Mouse (Mus musculus) lung, embryonic 14.5 days (tissue): ENCODE results near the gene C2cd2. TPM values are rescaled to one million over a fixed set of nuclear protein-coding genes. Genes with fewer than 3 reads are reported as not detected.
A peak's percentile ranks its signal among the peaks of the same experiment; 100 is the strongest.

Experiments used
- ATAC-seq: fragments of 200-750 bp; cut with Nextera tagmentation; 2 replicates; pipeline ENCODE4 v1.8.0; 2017; ENCODE audit warnings: mild to moderate bottlenecking, moderate TSS enrichment, moderate library complexity; ENCODE audit not compliant: insufficient read depth
- DNase-seq: peaks from one replicate; pipeline ENCODE4 v3.0.0-alpha.2; 2015
- H3K27ac ChIP-seq: fragments of 300-500 bp; sonication (generic); 2 replicates; pipeline ENCODE4 v1.5.1; 2014; ENCODE audit warnings: low read depth, mild to moderate bottlenecking, moderate library complexity
- H3K27me3 ChIP-seq: fragments of 300-500 bp; sonication (generic); 2 replicates; pipeline ENCODE4 v1.6.1; 2014; ENCODE audit warnings: low read length, control low read depth; ENCODE audit not compliant: insufficient read depth
- H3K36me3 ChIP-seq: fragments of 300-500 bp; sonication (generic); 2 replicates; pipeline ENCODE4 v1.6.1; 2014; ENCODE audit warnings: control low read depth; ENCODE audit not compliant: insufficient read depth
- H3K4me1 ChIP-seq: fragments of 300-500 bp; sonication (generic); 2 replicates; pipeline ENCODE4 v1.6.1; 2014; ENCODE audit warnings: antibody characterized with exemption, control low read depth; ENCODE audit not compliant: insufficient read depth
- H3K4me2 ChIP-seq: fragments of 300-500 bp; sonication (generic); 2 replicates; pipeline ENCODE4 v1.6.1; 2014; ENCODE audit warnings: mild to moderate bottlenecking
- H3K4me3 ChIP-seq: fragments of 300-500 bp; sonication (generic); 2 replicates; pipeline ENCODE4 v1.5.1; 2014; ENCODE audit warnings: low read depth, low read length
- H3K9ac ChIP-seq: fragments of 300-500 bp; sonication (generic); 2 replicates; pipeline ENCODE4 v1.6.1; 2014
- H3K9me3 ChIP-seq: fragments of 300-500 bp; sonication (generic); 2 replicates; pipeline ENCODE4 v1.6.1; 2016; ENCODE audit warnings: low read depth, low read length, control low read depth
- CTCF ChIP-seq: IDR thresholded peaks from 2 replicates; pipeline ENCODE4 v1.5.1; 2016; ENCODE audit warnings: antibody characterized with exemption, low read depth
- whole genome bisulfite sequencing: fragments of 180-500 bp; shearing (Covaris S2); extraction: QIAGEN DNeasy Blood & Tissue Kit; methylation state at CpG from one replicate; pipeline ENCODE4 v1.1.7; 2014; 5-methylcytosine and 5-hydroxymethylcytosine counted together
- polyA plus RNA-seq: library from polyadenylated mRNA; unstranded; fragments of >200 nt; fragmentation: Nextera tagmentation; extraction: Ambion mirVana; gene quantifications from 2 replicates; pipeline ENCODE4 v1.2.1, GENCODE M21; 2014

C2cd2 gene
- polyA plus RNA-seq, 1 experiment from 2014 or later, result 22.7 TPM

DNA sequence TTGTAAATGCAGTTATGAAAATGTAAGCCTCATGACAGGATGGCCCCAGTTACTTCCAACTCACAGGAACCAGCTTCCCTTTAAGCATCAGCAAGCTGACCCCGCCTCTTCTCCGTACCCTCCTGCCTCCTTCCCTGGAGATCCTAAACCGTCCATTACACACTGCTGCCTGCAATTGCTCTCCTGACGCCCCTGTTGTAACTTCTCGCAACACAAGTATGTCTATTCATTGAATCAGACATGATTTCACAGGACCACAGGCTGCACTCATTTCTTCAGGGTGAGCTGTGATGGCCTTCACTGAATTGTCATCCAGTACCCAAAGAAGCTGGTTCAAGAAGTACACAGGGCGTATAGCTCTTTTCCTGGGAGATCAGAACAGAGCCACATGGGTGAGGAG lies 113.6 kb downstream of the C2cd2 start:
- Histone ChIP-seq H3K27ac (no peak overlapping the region), H3K36me3 (peaks cover 28% of the 10 kb centered on the region; the same call in 1 of the 2 replicates), H3K4me3 (no peak overlapping the region), H3K27me3 (no peaks in the 10 kb centered on the region), H3K9me3 (no peaks in the 10 kb centered on the region), H3K4me1 (0 out of 2 replicates have a peak, but pooled peaks cover 4% of the 10 kb centered on the region), H3K9ac (no peak overlapping the region), H3K4me2 (no peak overlapping the region)
- ATAC-seq (no peak), DNase-seq (no peak)
- 77% methylated on average over 6 of the region's 6 CpGs for WGBS
- no peak for TF ChIP-seq CTCF

DNA sequence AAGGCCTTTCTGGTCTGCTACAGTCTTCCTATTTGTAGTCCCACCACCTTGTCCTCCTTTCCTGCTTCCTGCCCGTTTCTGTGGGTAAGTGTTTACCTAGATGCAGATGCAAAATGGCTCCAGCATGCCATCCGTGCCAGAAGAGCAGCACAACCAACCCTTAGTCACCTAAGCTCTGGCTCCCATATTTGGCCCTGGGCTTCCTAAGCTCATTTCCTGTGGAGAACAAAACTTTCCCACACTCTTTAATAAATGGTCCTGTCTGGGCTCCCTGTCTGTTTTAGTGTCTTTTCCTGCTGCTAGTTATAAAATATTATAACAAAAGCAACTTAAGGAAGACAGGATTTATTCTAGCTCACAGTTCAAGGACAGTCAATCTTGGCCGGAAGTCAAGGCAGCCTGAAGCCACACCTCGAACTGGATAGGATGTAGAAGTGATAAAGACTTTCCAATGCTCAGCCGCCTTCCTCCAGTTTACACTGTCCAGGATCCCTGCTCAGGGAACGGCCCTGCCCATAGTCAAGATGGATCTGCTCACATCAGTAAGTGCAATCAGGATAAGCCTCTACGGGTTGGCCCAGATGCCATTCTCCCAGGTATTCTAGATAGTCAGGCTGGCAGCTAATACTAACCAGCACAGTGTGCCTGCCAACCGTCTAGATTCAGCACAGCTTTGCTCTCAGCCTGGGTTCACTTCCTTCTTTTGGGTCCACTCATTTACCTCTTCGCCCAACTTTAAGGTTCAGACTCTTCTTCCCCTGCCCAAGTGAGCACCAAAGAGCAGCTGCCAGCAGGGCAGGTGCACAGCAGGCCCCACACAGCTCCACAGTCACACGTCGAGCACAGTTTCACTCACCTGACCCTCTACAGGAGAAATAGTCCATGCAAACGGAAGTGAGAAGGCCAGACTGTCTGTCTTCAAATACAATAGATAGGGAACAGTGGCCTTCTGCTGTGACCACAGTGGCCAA lies 117.1 kb downstream of the C2cd2 start:
- Histone ChIP-seq H3K36me3 (peaks cover 28% of the 10 kb centered on the region; the same call in 1 of the 2 replicates), H3K4me1 (0 out of 2 replicates have a peak, but pooled peaks cover 4% of the 10 kb centered on the region), H3K9ac (no peak overlapping the region)

DNA sequence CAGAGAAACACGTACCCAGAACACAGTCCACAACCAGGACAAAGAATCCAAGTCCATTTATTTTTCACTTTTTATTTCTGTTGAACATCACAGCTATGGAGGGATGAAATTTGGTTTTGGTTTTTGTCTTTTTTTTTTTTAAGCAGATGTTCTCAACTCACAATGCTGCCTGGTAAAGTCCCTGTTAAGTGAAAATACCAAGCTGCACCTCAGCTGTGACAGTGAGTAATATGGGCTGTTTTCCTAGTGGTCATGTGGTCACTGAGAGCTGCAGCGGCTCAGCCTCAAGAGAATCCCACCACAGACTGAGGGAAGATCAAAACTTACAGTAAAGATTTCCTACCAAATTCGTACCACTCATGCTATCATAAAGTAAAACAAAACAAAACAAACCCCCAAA lies 130.2 kb downstream of the C2cd2 start:
- H3K27ac ChIP-seq, result no peak overlapping the region
- H3K9ac ChIP-seq, result no peak overlapping the region
- 82% methylated on average over 3 of the region's 3 CpGs for WGBS
- H3K4me3 ChIP-seq, result no peak overlapping the region
- no peaks in the 10 kb centered on the region for H3K9me3 ChIP-seq
- no peak for DNase-seq
- H3K36me3 ChIP-seq, result peaks cover 80% of the 10 kb centered on the region
- no peak overlapping the region for H3K4me2 ChIP-seq
- no peak for ATAC-seq
- no peaks in the 10 kb centered on the region for H3K27me3 ChIP-seq
- TF ChIP-seq CTCF, result no peak
- H3K4me1 ChIP-seq, result no peaks in the 10 kb centered on the region

More for the DNA sequence above, 117.1 kb downstream of the C2cd2 start:
- Histone ChIP-seq H3K27ac (peak overlapping the region; percentile 58; the same call in 1 of the 2 replicates), H3K4me2 (no peak overlapping the region), H3K9me3 (no peaks in the 10 kb centered on the region), H3K4me3 (no peak overlapping the region), H3K27me3 (no peaks in the 10 kb centered on the region)
- peak; percentile 62 for DNase-seq
- TF ChIP-seq CTCF, result no peak
- 74% methylated on average over 12 of the region's 12 CpGs for WGBS
- ATAC-seq, result peak; percentile 62; the same call in 1 of the 2 replicates

DNA sequence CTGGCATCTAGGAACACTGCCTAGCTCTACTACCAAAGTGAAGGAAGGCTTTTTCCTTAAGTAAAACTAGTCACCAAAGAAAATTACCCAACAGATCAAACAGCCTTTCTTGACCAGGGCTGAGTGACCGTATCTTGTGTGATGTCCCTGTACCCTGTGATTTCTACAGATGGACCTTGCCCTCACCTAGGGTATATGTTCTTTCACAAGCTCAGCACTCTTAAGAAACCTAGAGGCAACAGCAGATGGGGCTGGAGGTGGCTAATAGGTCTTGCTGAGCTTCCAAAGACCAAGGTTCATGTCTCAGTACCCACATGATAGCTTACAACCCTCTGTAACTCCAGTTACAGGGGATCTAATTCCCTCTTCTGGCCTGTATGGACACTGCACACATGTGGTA lies 134.2 kb downstream of the C2cd2 start:
- Histone ChIP-seq H3K4me1 (no peaks in the 10 kb centered on the region), H3K36me3 (peaks cover 62% of the 10 kb centered on the region), H3K4me3 (no peak overlapping the region), H3K27ac (no peak overlapping the region), H3K4me2 (no peak overlapping the region), H3K9me3 (no peaks in the 10 kb centered on the region), H3K9ac (no peak overlapping the region), H3K27me3 (no peaks in the 10 kb centered on the region)
- 91% methylated on average over 1 of the region's 1 CpGs for WGBS
- no peak for ATAC-seq
- no peak for DNase-seq
- TF ChIP-seq CTCF, result no peak

DNA sequence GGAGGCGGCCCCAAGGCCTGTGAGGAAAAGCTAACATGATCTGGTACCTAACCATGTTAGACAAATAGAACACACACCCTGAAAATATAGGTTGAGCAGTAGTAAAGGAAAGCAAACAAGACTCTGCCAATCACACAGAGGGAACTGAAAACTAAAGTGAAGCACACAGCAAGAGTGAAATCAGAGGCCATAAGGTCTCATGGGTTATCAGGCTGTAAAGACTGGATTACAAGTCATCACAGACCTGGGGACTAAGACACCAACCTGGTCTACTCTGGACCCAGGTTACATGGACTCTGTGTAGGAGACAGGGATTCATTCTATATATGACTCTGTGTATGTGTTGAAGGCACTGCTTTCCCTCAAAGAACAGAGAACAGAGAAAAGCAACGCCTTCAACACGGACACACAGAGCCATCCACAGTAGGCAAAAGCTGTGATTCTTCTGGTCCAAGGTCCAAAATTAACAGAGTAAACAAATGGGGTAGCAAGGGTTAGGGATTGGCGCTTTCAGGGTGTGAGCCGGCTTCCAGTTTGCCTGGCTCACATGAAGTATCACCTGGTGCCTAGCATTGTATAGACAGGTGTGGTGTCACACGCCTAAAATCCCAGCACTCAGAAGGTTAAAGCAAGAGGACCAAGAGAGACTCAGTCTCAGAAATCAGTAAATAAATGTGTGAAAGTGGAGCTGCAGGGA lies 138.9 kb downstream of the C2cd2 start:
- ATAC-seq (no peak), DNase-seq (no peak)
- no peaks in the 10 kb centered on the region for H3K27me3 ChIP-seq
- H3K36me3 ChIP-seq, result peaks cover 62% of the 10 kb centered on the region
- H3K27ac ChIP-seq, result no peak overlapping the region
- H3K4me2 ChIP-seq, result no peak overlapping the region
- no peak for TF ChIP-seq CTCF
- H3K4me1 ChIP-seq, result no peaks in the 10 kb centered on the region
- no peak overlapping the region for H3K4me3 ChIP-seq
- WGBS, result 85% methylated on average over 6 of the region's 6 CpGs
- H3K9me3 ChIP-seq, result no peaks in the 10 kb centered on the region
- no peak overlapping the region for H3K9ac ChIP-seq

DNA sequence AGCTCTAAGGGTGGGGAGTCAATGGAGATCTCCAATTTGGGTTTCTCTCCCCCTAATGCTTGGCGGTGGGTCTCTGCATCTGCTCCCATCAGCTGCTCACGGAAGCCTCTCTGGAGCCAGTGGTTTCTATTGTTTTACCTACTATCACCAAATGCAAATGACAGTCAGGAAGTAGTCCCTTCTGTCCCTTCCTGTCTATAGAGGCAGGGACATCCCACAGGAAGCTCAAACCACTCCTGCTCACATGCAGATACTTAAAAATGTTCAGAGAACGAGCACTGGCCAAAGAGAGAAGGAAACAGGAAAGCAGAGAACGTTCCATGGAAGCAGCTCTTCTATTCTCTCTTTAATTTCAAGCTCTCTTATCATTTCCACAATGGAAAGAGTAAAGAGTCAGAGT lies 142.9 kb downstream of the C2cd2 start:
- Histone ChIP-seq H3K9ac (no peak overlapping the region), H3K4me2 (no peak overlapping the region), H3K4me3 (no peak overlapping the region), H3K4me1 (no peaks in the 10 kb centered on the region), H3K27me3 (no peaks in the 10 kb centered on the region), H3K9me3 (no peaks in the 10 kb centered on the region), H3K27ac (no peak overlapping the region), H3K36me3 (peaks cover 75% of the 10 kb centered on the region)
- DNase-seq, result peak; percentile 8
- WGBS, result 73% methylated on average over 4 of the region's 4 CpGs
- ATAC-seq, result no peak
- no peak for TF ChIP-seq CTCF

DNA sequence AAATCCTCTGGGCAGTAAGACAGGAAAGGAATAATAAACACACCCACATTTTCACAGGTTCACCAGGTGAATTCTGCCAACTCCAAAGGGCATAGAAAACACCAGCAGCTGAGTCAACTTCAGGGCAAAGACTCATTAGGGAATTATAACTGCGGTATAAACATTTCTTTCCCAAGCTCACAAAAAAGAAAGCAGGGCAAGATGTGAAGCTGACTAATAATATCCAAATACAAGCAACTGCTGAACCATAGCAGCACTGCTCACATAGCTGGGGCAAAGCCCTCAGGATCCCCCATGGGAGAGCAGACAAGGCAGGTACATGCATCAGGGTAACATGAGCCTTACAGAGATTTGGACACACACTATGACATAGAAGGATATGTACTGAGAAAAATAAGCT lies 145.0 kb downstream of the C2cd2 start:
- Histone ChIP-seq H3K4me1 (no peaks in the 10 kb centered on the region), H3K4me2 (no peak overlapping the region), H3K36me3 (peaks cover 83% of the 10 kb centered on the region), H3K9me3 (no peaks in the 10 kb centered on the region), H3K9ac (no peak overlapping the region), H3K27ac (no peak overlapping the region), H3K4me3 (no peak overlapping the region), H3K27me3 (no peaks in the 10 kb centered on the region)
- no peak for DNase-seq
- no peak for TF ChIP-seq CTCF
- WGBS, result 93% methylated on average over 1 of the region's 1 CpGs
- no peak for ATAC-seq
